Mouse (Mus musculus): ENCODE results near the gene Vmn2r52.
"Not testable (repeated sequence)": the region's sequence is repeated elsewhere in the genome, so short reads cannot be mapped to it uniquely, and the experiment has no call there.

The Vmn2r52 gene

DNA sequence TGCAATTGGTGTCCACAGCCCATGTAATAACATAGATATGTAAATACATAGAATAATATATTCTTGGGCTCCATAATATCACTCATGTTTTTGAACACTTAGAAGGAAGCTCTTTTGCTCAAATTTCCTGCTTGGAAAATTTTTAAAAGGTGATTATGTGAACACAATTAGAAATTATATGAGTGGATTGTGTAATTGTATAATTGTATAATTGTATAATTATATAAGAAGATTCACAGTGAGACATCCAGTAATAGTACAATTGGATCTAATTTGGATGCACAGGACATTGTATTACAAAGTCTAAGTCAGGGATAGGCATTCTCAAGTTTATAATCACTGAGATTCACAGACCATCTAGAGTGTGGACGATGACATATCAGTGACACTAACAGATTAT lies at the start of gene Vmn2r52:
Gene Vmn2r52, minus strand, starts transcription at position 101 of the 400 bp plus-strand sequence.
- DNase-seq (ENCODE audit: low spot score) = no peak

DNA sequence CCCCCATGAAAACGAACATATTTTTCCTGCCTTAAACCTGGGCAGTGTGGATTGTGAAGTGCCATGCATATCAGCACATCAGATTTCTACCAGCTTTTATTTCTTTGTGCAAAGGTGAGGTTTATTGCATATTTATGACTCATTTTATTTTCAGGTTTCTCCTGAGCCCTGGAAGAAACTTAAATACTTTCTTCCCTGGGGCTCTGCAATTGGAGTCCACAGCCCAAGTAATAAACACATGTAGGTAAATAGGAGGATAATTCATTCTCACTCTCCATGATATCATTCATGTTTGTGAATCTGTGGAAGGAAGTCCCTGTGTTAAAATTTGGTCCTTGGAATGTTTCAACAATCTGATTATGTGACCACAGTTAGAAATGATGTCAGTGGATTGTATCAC lies 70.7 kb downstream of the Vmn2r52 start, which contains the start of gene Vmn2r51:
Gene Vmn2r51, minus strand, starts transcription at position 101 of the 400 bp plus-strand sequence.
- not testable (repeated sequence) for DNase-seq (ENCODE audit: low spot score)

All from ovary, adult 18-20 months (tissue).